In the genomic region with DNA sequence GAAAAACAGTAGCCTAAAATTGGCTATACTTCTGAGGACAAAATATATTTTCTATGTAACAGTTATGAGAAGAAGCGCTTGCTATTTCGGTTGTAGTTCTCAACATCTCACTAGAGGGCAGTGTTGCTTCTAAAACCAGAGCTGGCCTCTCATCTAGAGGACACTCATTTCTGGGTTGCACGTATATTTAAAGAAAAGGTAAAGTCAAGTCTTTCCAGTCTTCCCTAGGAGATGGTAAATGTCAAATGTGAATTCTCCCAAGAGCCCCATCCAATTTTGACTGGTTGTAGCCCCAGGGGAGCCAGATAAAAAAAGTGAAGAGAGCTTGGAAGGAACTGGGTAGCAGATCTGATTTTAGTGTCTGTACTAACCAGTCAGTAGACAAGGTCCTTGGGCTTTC, we compare ENCODE assay signal across 9 mouse cellular contexts. TPM values are rescaled to one million over a fixed set of nuclear protein-coding genes. Genes with fewer than 3 reads are reported as not detected.
DNase-seq lines count a peak whose midpoint lies in the region; ATAC-seq lines count a peak whose summit lies in the region.
"Had no signal": no experiment of that assay in that cellular context is flagged by ENCODE, and none has a peak within 500 bp of the region (broad histone marks: within the 10 kb centered on the region; RNA-seq: fewer than 3 reads in every experiment).

No protein-coding gene starts in this region.

- no peaks in the 10 kb centered on the region for H3K9me3 ChIP-seq in forebrain, embryonic 16.5 days (ENCODE audit: control insufficient read depth, low read length)
- no peaks in the 10 kb centered on the region for H3K9me3 ChIP-seq in midbrain, embryonic 16.5 days (replicated peaks; ENCODE audit: control insufficient read depth, low read length, poor library complexity, severe bottlenecking)
- H3K9me3 ChIP-seq: embryonic facial prominence, embryonic 15.5 days had no signal

- H3K27me3 ChIP-seq in forebrain, embryonic 16.5 days (replicated peaks; ENCODE audit: control insufficient read depth, insufficient read depth, low read length): no peaks in the 10 kb centered on the region
- H3K27me3 ChIP-seq in midbrain, embryonic 16.5 days (ENCODE audit: control insufficient read depth, insufficient read depth, low read depth, low read length): peaks cover 2% of the 10 kb centered on the region; the same call in 1 of the 2 replicates

- no peak overlapping the region for H3K9ac ChIP-seq in forebrain, embryonic 16.5 days (replicated peaks; ENCODE audit: low read depth, low read length)
- H3K9ac ChIP-seq in midbrain, embryonic 16.5 days (ENCODE audit: low read depth, low read length): no peak overlapping the region; the same call in 1 of the 2 replicates
- H3K9ac ChIP-seq: embryonic facial prominence, embryonic 15.5 days had no signal

- intact Hi-C loops in left cerebral cortex, postnatal 36 days (cut with DNase I): loop anchor here (1.0 kb wide), 1 partner anchor 470 kb away; no protein-coding TSS in a partner anchor

- H3K36me3 ChIP-seq in forebrain, embryonic 16.5 days (ENCODE audit: control insufficient read depth, insufficient read depth): no peaks in the 10 kb centered on the region
- no peaks in the 10 kb centered on the region for H3K36me3 ChIP-seq in midbrain, embryonic 16.5 days (ENCODE audit: control insufficient read depth, insufficient read depth, low read length)
- H3K36me3 ChIP-seq: embryonic facial prominence, embryonic 15.5 days had no signal

- 1% methylated on average over 3 of the region's 3 CpGs for WGBS in forebrain, embryonic 16.5 days
- WGBS in midbrain, embryonic 16.5 days: 2% methylated on average over 3 of the region's 3 CpGs

- H3K4me3 ChIP-seq in forebrain, embryonic 16.5 days (replicated peaks; ENCODE audit: low read length): no peak overlapping the region
- H3K4me3 ChIP-seq in midbrain, embryonic 16.5 days (ENCODE audit: low read depth, low read length): no peak overlapping the region; the same call in 1 of the 2 replicates

- H3K4me2 ChIP-seq in forebrain, embryonic 16.5 days (ENCODE audit: low read length): peak overlapping the region; percentile 91
- H3K4me2 ChIP-seq in midbrain, embryonic 16.5 days (ENCODE audit: low read length): peak overlapping the region; percentile 94

- peak; percentile 51 for DNase-seq in ovary, postnatal 14 days (ENCODE audit: low spot score)
- DNase-seq in ovary, postnatal 36 days (ENCODE audit: low spot score): no peak
- peak; percentile 90 for DNase-seq in brain, adult 2 months (ENCODE audit: low read depth, low spot score)
- peak; percentile 38 to 47 for DNase-seq in left cerebral cortex, postnatal 36 days (ENCODE audit: low spot score in 2 of 2)
- DNase-seq in testis, postnatal 14 days (ENCODE audit: low spot score): peak; percentile 31

- no peak for ATAC-seq in forebrain, embryonic 16.5 days
- ATAC-seq in inflammation-experienced regulatory T-cells, adult 6 months: peak; percentile 27
- ATAC-seq in midbrain, embryonic 16.5 days: no peak

- peaks cover 18% of the 10 kb centered on the region for H3K4me1 ChIP-seq in forebrain, embryonic 16.5 days (replicated peaks; ENCODE audit: control insufficient read depth, insufficient read depth, low read length)
- peaks cover 19% of the 10 kb centered on the region for H3K4me1 ChIP-seq in midbrain, embryonic 16.5 days (ENCODE audit: control insufficient read depth, insufficient read depth, low read length)

- H3K27ac ChIP-seq in forebrain, embryonic 16.5 days (ENCODE audit: low read length): no peak overlapping the region
- no peak overlapping the region for H3K27ac ChIP-seq in midbrain, embryonic 16.5 days (ENCODE audit: low read length)
- H3K27ac ChIP-seq: embryonic facial prominence, embryonic 15.5 days had no signal

RNA-seq across cellular contexts. Expression of a gene that starts 1.3 kb away (rescaled TPM):
- 5.0 and 5.1 TPM in 2 replicates for polyA plus RNA-seq in forebrain, embryonic 16.5 days (2015; fragmentation: Nextera tagmentation; extraction: Ambion mirVana)
- polyA plus RNA-seq in inflammation-experienced regulatory T-cells, adult 6 months (2017; shearing (Covaris generic)): 1 to 10 TPM in 2 of 3 experiments, under 1 TPM in 1; 0.49 to 3.0 (median 2.5) TPM
- total RNA-seq in left cerebral cortex, postnatal 36 days (2021): 10 to 100 TPM; 23.9 to 26.4 TPM
- polyA plus RNA-seq in midbrain, embryonic 16.5 days (2015; fragmentation: Nextera tagmentation; extraction: Ambion mirVana): 4.1 and 4.4 TPM in 2 replicates

RNA-seq across cellular contexts. Expression of a gene that starts 41.2 kb away (rescaled TPM):
- polyA plus RNA-seq in forebrain, embryonic 16.5 days (2015; fragmentation: Nextera tagmentation; extraction: Ambion mirVana): not detected in 2 replicates
- polyA plus RNA-seq in inflammation-experienced regulatory T-cells, adult 6 months (2017; shearing (Covaris generic)): 1 to 10 TPM in 1 of 3 experiments, under 1 TPM in 1, not detected in 1; 0.70 to 1.0 TPM
- total RNA-seq in left cerebral cortex, postnatal 36 days (2021): not detected
- 0.53 TPM in 1 of 2 replicates, not detected in the other for polyA plus RNA-seq in midbrain, embryonic 16.5 days (2015; fragmentation: Nextera tagmentation; extraction: Ambion mirVana)
